Mouse (Mus musculus): ENCODE results near the gene Nxf1. TPM values are rescaled to one million over a fixed set of nuclear protein-coding genes. Genes with fewer than 3 reads are reported as not detected.

The Nxf1 gene
- polyA plus RNA-seq, 1 experiment from 2014 or later, result 146 TPM

GRCm38 (mm10) chr19:8755652-8756051 is 1.2 kb upstream of the Nxf1 start:
- Histone ChIP-seq H3K9me3 (replicated peaks; ENCODE audit: control insufficient read depth, low read length, poor library complexity, severe bottlenecking) (no peaks in the 10 kb centered on the region), H3K4me3 (ENCODE audit: low read depth, low read length) (no peak overlapping the region), H3K4me1 (ENCODE audit: control insufficient read depth, insufficient read depth, low read length) (peaks cover 26% of the 10 kb centered on the region), H3K27me3 (ENCODE audit: control insufficient read depth, insufficient read depth, low read depth, low read length) (no peaks in the 10 kb centered on the region), H3K9ac (ENCODE audit: low read depth, low read length) (no peak overlapping the region), H3K4me2 (ENCODE audit: low read length) (peak overlapping the region; percentile 68; the same call in 1 of the 2 replicates), H3K36me3 (ENCODE audit: control insufficient read depth, insufficient read depth, low read length) (peaks cover 15% of the 10 kb centered on the region), H3K27ac (ENCODE audit: low read length) (no peak overlapping the region)
- 77% methylated on average over 3 of the region's 3 CpGs for WGBS
- no peak for ATAC-seq

- 5% methylated on average over 14 of the region's 14 CpGs for WGBS
Observed at GRCm38 (mm10) chr19:8757471-8757998, 662 bp downstream of the Nxf1 start.

GRCm38 (mm10) chr19:8758899-8759298 is 2.0 kb downstream of the Nxf1 start:
- Histone ChIP-seq H3K4me1 (ENCODE audit: control insufficient read depth, insufficient read depth, low read length) (peaks cover 26% of the 10 kb centered on the region), H3K4me2 (ENCODE audit: low read length) (peak overlapping the region; percentile 91; the same call in 1 of the 2 replicates), H3K9me3 (replicated peaks; ENCODE audit: control insufficient read depth, low read length, poor library complexity, severe bottlenecking) (no peaks in the 10 kb centered on the region), H3K36me3 (ENCODE audit: control insufficient read depth, insufficient read depth, low read length) (peaks cover 14% of the 10 kb centered on the region), H3K27ac (ENCODE audit: low read length) (no peak overlapping the region), H3K9ac (ENCODE audit: low read depth, low read length) (no peak overlapping the region), H3K4me3 (ENCODE audit: low read depth, low read length) (no peak overlapping the region), H3K27me3 (ENCODE audit: control insufficient read depth, insufficient read depth, low read depth, low read length) (no peaks in the 10 kb centered on the region)
- ATAC-seq, result no peak
- WGBS, result 85% methylated on average over 2 of the region's 2 CpGs

More at GRCm38 (mm10) chr19:8757471-8757998, 662 bp downstream of the Nxf1 start:
- Histone ChIP-seq H3K9me3 (replicated peaks; ENCODE audit: control insufficient read depth, low read length, poor library complexity, severe bottlenecking) (no peaks in the 10 kb centered on the region), H3K36me3 (ENCODE audit: control insufficient read depth, insufficient read depth, low read length) (peaks cover 7% of the 10 kb centered on the region), H3K27me3 (ENCODE audit: control insufficient read depth, insufficient read depth, low read depth, low read length) (no peaks in the 10 kb centered on the region), H3K4me3 (ENCODE audit: low read depth, low read length) (peak overlapping the region; percentile 100), H3K4me2 (ENCODE audit: low read length) (peak overlapping the region; percentile 91), H3K27ac (ENCODE audit: low read length) (peak overlapping the region; percentile 89), H3K4me1 (ENCODE audit: control insufficient read depth, insufficient read depth, low read length) (peaks cover 26% of the 10 kb centered on the region), H3K9ac (ENCODE audit: low read depth, low read length) (peak overlapping the region; percentile 99)
- peak; percentile 2; the same call in 1 of the 2 replicates for ATAC-seq

GRCm38 (mm10) chr19:8760757-8761156 is 3.9 kb downstream of the Nxf1 start:
- Histone ChIP-seq H3K4me2 (ENCODE audit: low read length) (no peak overlapping the region), H3K4me3 (ENCODE audit: low read depth, low read length) (no peak overlapping the region), H3K4me1 (ENCODE audit: control insufficient read depth, insufficient read depth, low read length) (peaks cover 23% of the 10 kb centered on the region), H3K9ac (ENCODE audit: low read depth, low read length) (no peak overlapping the region), H3K36me3 (ENCODE audit: control insufficient read depth, insufficient read depth, low read length) (peaks cover 26% of the 10 kb centered on the region), H3K27me3 (ENCODE audit: control insufficient read depth, insufficient read depth, low read depth, low read length) (no peaks in the 10 kb centered on the region), H3K9me3 (replicated peaks; ENCODE audit: control insufficient read depth, low read length, poor library complexity, severe bottlenecking) (no peaks in the 10 kb centered on the region), H3K27ac (ENCODE audit: low read length) (no peak overlapping the region)
- ATAC-seq, result no peak
- 91% methylated on average over 2 of the region's 2 CpGs for WGBS

- no peak for ATAC-seq
- Histone ChIP-seq H3K4me2 (ENCODE audit: low read length) (no peak overlapping the region), H3K9me3 (replicated peaks; ENCODE audit: control insufficient read depth, low read length, poor library complexity, severe bottlenecking) (no peaks in the 10 kb centered on the region), H3K4me1 (ENCODE audit: control insufficient read depth, insufficient read depth, low read length) (peaks cover 8% of the 10 kb centered on the region), H3K27me3 (ENCODE audit: control insufficient read depth, insufficient read depth, low read depth, low read length) (no peaks in the 10 kb centered on the region), H3K36me3 (ENCODE audit: control insufficient read depth, insufficient read depth, low read length) (peaks cover 48% of the 10 kb centered on the region), H3K9ac (ENCODE audit: low read depth, low read length) (no peak overlapping the region), H3K4me3 (ENCODE audit: low read depth, low read length) (no peak overlapping the region), H3K27ac (ENCODE audit: low read length) (no peak overlapping the region)
- 95% methylated on average over 4 of the region's 4 CpGs for WGBS
Observed at GRCm38 (mm10) chr19:8763276-8763675, 6.4 kb downstream of the Nxf1 start.

GRCm38 (mm10) chr19:8765562-8765961 is 8.7 kb downstream of the Nxf1 start:
- Histone ChIP-seq H3K4me1 (ENCODE audit: control insufficient read depth, insufficient read depth, low read length) (peaks cover 4% of the 10 kb centered on the region), H3K9ac (ENCODE audit: low read depth, low read length) (no peak overlapping the region), H3K27ac (ENCODE audit: low read length) (no peak overlapping the region), H3K27me3 (ENCODE audit: control insufficient read depth, insufficient read depth, low read depth, low read length) (no peaks in the 10 kb centered on the region), H3K9me3 (replicated peaks; ENCODE audit: control insufficient read depth, low read length, poor library complexity, severe bottlenecking) (no peaks in the 10 kb centered on the region), H3K4me2 (ENCODE audit: low read length) (no peak overlapping the region), H3K36me3 (ENCODE audit: control insufficient read depth, insufficient read depth, low read length) (peaks cover 58% of the 10 kb centered on the region), H3K4me3 (ENCODE audit: low read depth, low read length) (no peak overlapping the region)
- WGBS, result 96% methylated on average over 9 of the region's 9 CpGs
- ATAC-seq, result no peak

GRCm38 (mm10) chr19:8770567-8771270 is 13.8 kb downstream of the Nxf1 start, which contains the start of gene Tmem223:
TSS of gene Tmem223 (plus strand) at chr19:8770996.
- peak; percentile 38; the same call in 1 of the 2 replicates for ATAC-seq
- H3K4me1 ChIP-seq (ENCODE audit: control insufficient read depth, insufficient read depth, low read length), result peaks cover 29% of the 10 kb centered on the region
- peak within 1 kb of the TSS; percentile 74 for H3K4me2 ChIP-seq (ENCODE audit: low read length)
- peak within 1 kb of the TSS; percentile 69 for H3K4me3 ChIP-seq (ENCODE audit: low read depth, low read length)
- WGBS, result 17% methylated on average over 29 of the region's 29 CpGs
- peaks cover 36% of the 10 kb centered on the region for H3K36me3 ChIP-seq (ENCODE audit: control insufficient read depth, insufficient read depth, low read length)
- H3K9ac ChIP-seq (ENCODE audit: low read depth, low read length), result peak within 1 kb of the TSS; percentile 92
- peak within 1 kb of the TSS; percentile 88 for H3K27ac ChIP-seq (ENCODE audit: low read length)
- no peaks in the 10 kb centered on the region for H3K9me3 ChIP-seq (replicated peaks; ENCODE audit: control insufficient read depth, low read length, poor library complexity, severe bottlenecking)
- no peaks in the 10 kb centered on the region for H3K27me3 ChIP-seq (ENCODE audit: control insufficient read depth, insufficient read depth, low read depth, low read length)

- Histone ChIP-seq H3K36me3 (ENCODE audit: control insufficient read depth, insufficient read depth, low read length) (peaks cover 15% of the 10 kb centered on the region), H3K4me3 (ENCODE audit: low read depth, low read length) (no peak overlapping the region), H3K27ac (ENCODE audit: low read length) (no peak overlapping the region), H3K27me3 (ENCODE audit: control insufficient read depth, insufficient read depth, low read depth, low read length) (no peaks in the 10 kb centered on the region), H3K9me3 (replicated peaks; ENCODE audit: control insufficient read depth, low read length, poor library complexity, severe bottlenecking) (no peaks in the 10 kb centered on the region), H3K4me1 (ENCODE audit: control insufficient read depth, insufficient read depth, low read length) (peaks cover 29% of the 10 kb centered on the region), H3K9ac (ENCODE audit: low read depth, low read length) (no peak overlapping the region), H3K4me2 (ENCODE audit: low read length) (no peak overlapping the region)
- 92% methylated on average over 5 of the region's 5 CpGs for WGBS
- ATAC-seq, result no peak
Observed at GRCm38 (mm10) chr19:8772996-8773395, 16.1 kb downstream of the Nxf1 start.

- H3K27ac ChIP-seq (ENCODE audit: low read length), result no peak overlapping the region; the same call in 1 of the 2 replicates
Observed at GRCm38 (mm10) chr19:8773409-8773808, 16.5 kb downstream of the Nxf1 start.

More at GRCm38 (mm10) chr19:8773409-8773808, 16.5 kb downstream of the Nxf1 start:
- 72% methylated on average over 6 of the region's 6 CpGs for WGBS
- peaks cover 12% of the 10 kb centered on the region for H3K36me3 ChIP-seq (ENCODE audit: control insufficient read depth, insufficient read depth, low read length)
- no peak overlapping the region for H3K9ac ChIP-seq (ENCODE audit: low read depth, low read length)
- peak overlapping the region; percentile 67; the same call in 1 of the 2 replicates for H3K4me3 ChIP-seq (ENCODE audit: low read depth, low read length)
- no peaks in the 10 kb centered on the region for H3K27me3 ChIP-seq (ENCODE audit: control insufficient read depth, insufficient read depth, low read depth, low read length)
- H3K4me2 ChIP-seq (ENCODE audit: low read length), result peak overlapping the region; percentile 82
- no peaks in the 10 kb centered on the region for H3K9me3 ChIP-seq (replicated peaks; ENCODE audit: control insufficient read depth, low read length, poor library complexity, severe bottlenecking)
- peaks cover 29% of the 10 kb centered on the region for H3K4me1 ChIP-seq (ENCODE audit: control insufficient read depth, insufficient read depth, low read length)
- ATAC-seq, result no peak
